Comparison of ENCODE assay signal across 10 mouse cellular contexts in the genomic region with DNA sequence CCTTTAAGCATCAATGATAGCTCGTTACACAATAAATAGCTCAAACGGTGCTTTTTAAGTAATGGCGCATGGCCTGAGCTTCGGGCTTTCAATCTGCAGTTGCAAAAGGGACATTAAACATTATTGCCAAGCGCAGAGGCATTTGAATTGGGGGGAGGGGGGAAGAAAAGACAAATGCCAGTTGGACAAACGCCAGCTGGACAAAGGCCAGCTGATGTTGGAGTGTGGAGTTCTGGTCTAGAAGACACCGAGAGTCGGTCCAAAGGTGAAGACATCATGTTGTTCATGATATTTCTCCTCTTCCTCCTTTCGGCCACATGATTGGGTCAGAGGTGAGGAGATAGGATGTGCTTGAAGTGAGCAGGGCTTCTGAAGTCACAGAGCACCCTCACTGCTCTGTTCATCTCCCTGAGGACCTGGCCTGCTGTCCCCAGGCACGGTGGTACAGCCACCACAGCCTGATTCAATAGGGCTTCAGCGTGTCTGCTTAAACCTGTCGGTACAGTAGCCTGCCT.
DNase-seq lines count a peak whose midpoint lies in the region; ATAC-seq lines count a peak whose summit lies in the region.
"Had no signal": no experiment of that assay in that cellular context is flagged by ENCODE, and none has a peak within 500 bp of the region (broad histone marks: within the 10 kb centered on the region; RNA-seq: fewer than 3 reads in every experiment).

No protein-coding gene starts in this region.

- peak; percentile 45 for DNase-seq in cerebellum, adult 11-12 months
- no peak for DNase-seq in cerebellum, adult 9-11 months
- peak; percentile 62 for DNase-seq in neural tube, embryonic 11.5 days (ENCODE audit: low spot score)
- DNase-seq in neural tube, embryonic 10.5 days (ENCODE audit: extremely low spot score, low spot score), result no peak
- peak; percentile 81 for DNase-seq in retina, postnatal 1 day
- no peak for DNase-seq in frontal cortex, postnatal 14 days (ENCODE audit: low spot score in 2 of 2)
- no peak for DNase-seq in left cerebral cortex, adult 11 months (ENCODE audit: low spot score)

- peaks cover 22% of the 10 kb centered on the region for H3K4me1 ChIP-seq in neural tube, embryonic 11.5 days (ENCODE audit: control insufficient read depth, insufficient read depth, low read length)
- peaks cover 18% of the 10 kb centered on the region for H3K4me1 ChIP-seq in kidney, embryonic 14.5 days (ENCODE audit: control insufficient read depth, insufficient read depth, low read length)

- 45% methylated on average over 12 of the region's 12 CpGs for WGBS in neural tube, embryonic 11.5 days
- 20% methylated on average over 12 of the region's 12 CpGs for WGBS in kidney, embryonic 14.5 days

- peak overlapping the region; percentile 72 for H3K27ac ChIP-seq in neural tube, embryonic 11.5 days (ENCODE audit: low read depth, low read length)
- H3K27ac ChIP-seq in kidney, embryonic 14.5 days (ENCODE audit: low read depth, low read length), result no peak overlapping the region
- H3K27ac ChIP-seq: liver, embryonic 14.5 days had no signal

- H3K9me3 ChIP-seq in neural tube, embryonic 11.5 days (ENCODE audit: control insufficient read depth, low read length), result no peaks in the 10 kb centered on the region
- H3K9me3 ChIP-seq in kidney, embryonic 14.5 days (ENCODE audit: control insufficient read depth, low read length), result no peaks in the 10 kb centered on the region

- H3K36me3 ChIP-seq in neural tube, embryonic 11.5 days (ENCODE audit: control insufficient read depth, insufficient read depth, low read length), result no peaks in the 10 kb centered on the region
- no peaks in the 10 kb centered on the region for H3K36me3 ChIP-seq in kidney, embryonic 14.5 days (ENCODE audit: control insufficient read depth, insufficient read depth, low read length)

- H3K27me3 ChIP-seq in neural tube, embryonic 11.5 days (ENCODE audit: control insufficient read depth, insufficient read depth, low read length), result no peaks in the 10 kb centered on the region
- no peaks in the 10 kb centered on the region for H3K27me3 ChIP-seq in kidney, embryonic 14.5 days (ENCODE audit: control insufficient read depth, insufficient read depth, low read length)

- no peak overlapping the region for H3K4me2 ChIP-seq in neural tube, embryonic 11.5 days (ENCODE audit: low read depth)
- H3K4me2 ChIP-seq in kidney, embryonic 14.5 days (replicated peaks; ENCODE audit: low read depth, low read length), result no peak overlapping the region

- peak; percentile 67 for ATAC-seq in neural tube, embryonic 11.5 days (ENCODE audit: insufficient read depth, low FRiP score, low TSS enrichment)
- peak; percentile 66; the same call in 1 of the 2 replicates for ATAC-seq in kidney, embryonic 14.5 days (ENCODE audit: low FRiP score, low TSS enrichment)
- ATAC-seq: activated CD4-positive, CD25-positive, alpha-beta regulatory T cell, adult 4 months had no signal

- H3K9ac ChIP-seq in neural tube, embryonic 11.5 days (ENCODE audit: low read length), result no peak overlapping the region
- H3K9ac ChIP-seq in kidney, embryonic 14.5 days (ENCODE audit: low read depth, low read length), result no peak overlapping the region
- H3K9ac ChIP-seq: liver, embryonic 14.5 days had no signal

- H3K4me3 ChIP-seq in neural tube, embryonic 11.5 days (ENCODE audit: low read depth, low read length), result no peak overlapping the region
- no peak overlapping the region for H3K4me3 ChIP-seq in kidney, embryonic 14.5 days (ENCODE audit: low read length)

Comparison
In these comparisons a context has a peak if more than half of its experiments do, and no peak if none do; other contexts are left out.
1. DNase-seq: peak in cerebellum, adult 11-12 months (single experiment), neural tube, embryonic 11.5 days (single experiment) and retina, postnatal 1 day (single experiment); none in cerebellum, adult 9-11 months (single experiment), neural tube, embryonic 10.5 days (single experiment), frontal cortex, postnatal 14 days (0 of 2) and left cerebral cortex, adult 11 months (single experiment).